Mouse (Mus musculus) stomach, postnatal 0 days (tissue): Measurements from ENCODE around the gene Sbds. TPM values are rescaled to one million over a fixed set of nuclear protein-coding genes. Genes with fewer than 3 reads are reported as not detected.

Experiments used
- ATAC-seq: fragments of 200-750 bp; cut with Nextera tagmentation; 2 replicates; pipeline ENCODE4 v1.8.0; 2017; ENCODE audit not compliant: low FRiP score, low TSS enrichment
- DNase-seq: peaks from one replicate; pipeline ENCODE4 v3.0.0-alpha.2; 2016; ENCODE audit warnings: low spot score
- H3K27ac ChIP-seq: fragments of 300-500 bp; sonication (generic); replicated peaks from 2 replicates; pipeline ENCODE4 v1.5.1; 2014; ENCODE audit warnings: mild to moderate bottlenecking, control low read depth
- H3K27me3 ChIP-seq: fragments of 300-500 bp; sonication (generic); 2 replicates; pipeline ENCODE4 v1.6.1; 2014; ENCODE audit warnings: low read length; ENCODE audit not compliant: control insufficient read depth, insufficient read depth
- H3K36me3 ChIP-seq: fragments of 300-500 bp; sonication (generic); 2 replicates; pipeline ENCODE4 v1.6.1; 2014; ENCODE audit warnings: low read length, mixed read lengths; ENCODE audit not compliant: control insufficient read depth, insufficient read depth
- H3K4me1 ChIP-seq: fragments of 300-500 bp; sonication (generic); replicated peaks from 2 replicates; pipeline ENCODE4 v1.6.1; 2014; ENCODE audit warnings: antibody characterized with exemption; ENCODE audit not compliant: control insufficient read depth, insufficient read depth
- H3K4me2 ChIP-seq: fragments of 300-500 bp; sonication (generic); replicated peaks from 2 replicates; pipeline ENCODE4 v1.6.1; 2014; ENCODE audit warnings: low read depth, mild to moderate bottlenecking, control low read depth, moderate library complexity
- H3K4me3 ChIP-seq: fragments of 300-500 bp; sonication (generic); 2 replicates; pipeline ENCODE4 v1.5.1; 2014; ENCODE audit warnings: low read depth, low read length, control low read depth
- H3K9ac ChIP-seq: fragments of 300-500 bp; sonication (generic); 2 replicates; pipeline ENCODE4 v1.6.1; 2014; ENCODE audit warnings: mild to moderate bottlenecking, low read length, control low read depth, mixed read lengths
- H3K9me3 ChIP-seq: fragments of 300-500 bp; sonication (generic); 2 replicates; pipeline ENCODE4 v1.6.1; 2016; ENCODE audit warnings: low read length; ENCODE audit not compliant: control insufficient read depth
- CTCF ChIP-seq: IDR thresholded peaks from 2 replicates; pipeline ENCODE4 v1.5.1; 2016; ENCODE audit warnings: antibody characterized with exemption, low read depth, mild to moderate bottlenecking, moderate library complexity
- EP300 ChIP-seq: optimal IDR thresholded peaks from 2 replicates; pipeline ENCODE3; 2016; ENCODE audit warnings: antibody characterized with exemption
- WGBS: fragments of 180-500 bp; shearing (Covaris S2); extraction: QIAGEN DNeasy Blood & Tissue Kit; methylation state at CpG from one replicate; pipeline ENCODE4 v1.1.7; 2014; 5-methylcytosine and 5-hydroxymethylcytosine counted together
- polyA plus RNA-seq: library from polyadenylated mRNA; unstranded; fragments of >200 nt; fragmentation: Nextera tagmentation; extraction: Ambion mirVana; gene quantifications from 2 replicates; pipeline ENCODE4 v1.2.1, GENCODE M21; 2015

Gene Sbds
- polyA plus RNA-seq, 1 experiment from 2014 or later = 76.2 TPM

GRCm38 (mm10) chr5:130266651-130267050 lies 11.3 kb upstream of the Sbds start:
- no peaks in the 10 kb centered on the region for H3K9me3 ChIP-seq
- H3K4me2 ChIP-seq = no peak overlapping the region
- H3K36me3 ChIP-seq = peaks cover 13% of the 10 kb centered on the region; the same call in 1 of the 2 replicates
- TF ChIP-seq EP300 (no peak), CTCF (peak; percentile 61)
- no peak overlapping the region for H3K27ac ChIP-seq
- WGBS = 81% methylated on average over 7 of the region's 7 CpGs
- no peak overlapping the region for H3K9ac ChIP-seq
- no peak for ATAC-seq
- H3K4me1 ChIP-seq = no peaks in the 10 kb centered on the region
- peak; percentile 44 for DNase-seq
- no peaks in the 10 kb centered on the region for H3K27me3 ChIP-seq
- no peak overlapping the region for H3K4me3 ChIP-seq

DNA sequence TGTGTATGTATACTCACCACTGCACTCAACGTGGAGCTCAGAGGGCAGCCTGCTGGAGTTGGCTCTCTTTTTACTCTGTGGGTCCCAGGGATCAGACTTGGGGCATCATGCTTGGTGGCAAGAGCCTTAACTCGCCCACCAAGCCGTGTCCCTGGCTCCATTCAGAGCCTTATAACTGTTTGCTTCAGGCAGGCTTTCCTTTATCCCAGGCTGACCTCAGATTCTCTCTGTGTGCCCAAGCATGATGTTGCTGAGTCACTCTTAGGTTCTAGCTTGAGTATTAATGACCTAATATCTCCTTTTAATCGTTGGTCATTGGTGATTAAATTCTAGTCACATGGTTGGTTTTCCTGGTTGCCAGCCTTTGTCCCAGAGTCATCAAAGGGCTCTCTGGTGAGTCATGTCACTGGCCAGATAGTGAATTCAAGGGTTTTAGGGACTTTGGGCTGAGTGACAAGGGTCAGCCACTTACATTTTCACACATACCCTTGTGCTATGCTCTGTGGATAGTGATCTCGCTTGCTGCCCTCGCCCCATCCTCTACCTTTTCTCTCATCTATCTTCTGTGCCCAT lies 9.2 kb upstream of the Sbds start:
- ATAC-seq (peak; percentile 84), DNase-seq (no peak)
- Histone ChIP-seq H3K4me1 (no peaks in the 10 kb centered on the region), H3K27ac (no peak overlapping the region), H3K4me3 (no peak overlapping the region), H3K27me3 (no peaks in the 10 kb centered on the region), H3K9me3 (no peaks in the 10 kb centered on the region), H3K9ac (no peak overlapping the region), H3K4me2 (no peak overlapping the region), H3K36me3 (peaks cover 15% of the 10 kb centered on the region; the same call in 1 of the 2 replicates)
- TF ChIP-seq EP300 = no peak
- no peak for TF ChIP-seq CTCF
- 87% methylated on average over 6 of the region's 6 CpGs for WGBS

DNA sequence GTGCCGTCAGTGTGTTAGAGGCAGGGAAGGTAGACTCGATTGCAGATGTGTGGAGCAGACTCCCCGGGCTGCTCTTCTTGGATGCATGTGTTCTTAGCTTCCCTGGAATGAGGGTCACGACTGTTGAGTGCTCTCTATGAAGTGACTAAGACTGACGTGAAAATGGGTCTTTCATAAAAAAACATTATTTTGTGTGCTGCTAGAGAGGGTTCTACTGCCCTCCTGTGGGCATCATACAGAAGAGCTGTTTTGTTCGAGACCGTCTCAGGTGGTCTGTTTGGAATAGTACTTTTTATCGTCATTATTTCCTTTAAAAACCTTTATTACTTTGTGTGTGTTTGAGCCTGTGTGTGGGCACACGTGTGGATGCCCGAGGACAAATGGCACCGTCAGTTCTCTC lies 8.1 kb upstream of the Sbds start:
- 66% methylated on average over 11 of the region's 11 CpGs for WGBS
- no peaks in the 10 kb centered on the region for H3K4me1 ChIP-seq
- H3K9ac ChIP-seq = no peak overlapping the region
- ATAC-seq (no peak), DNase-seq (no peak)
- no peak for TF ChIP-seq EP300
- TF ChIP-seq CTCF = peak; percentile 60
- H3K36me3 ChIP-seq = peaks cover 13% of the 10 kb centered on the region; the same call in 1 of the 2 replicates
- H3K27ac ChIP-seq = no peak overlapping the region
- H3K9me3 ChIP-seq = no peaks in the 10 kb centered on the region
- H3K4me2 ChIP-seq = no peak overlapping the region
- no peaks in the 10 kb centered on the region for H3K27me3 ChIP-seq
- H3K4me3 ChIP-seq = no peak overlapping the region

DNA sequence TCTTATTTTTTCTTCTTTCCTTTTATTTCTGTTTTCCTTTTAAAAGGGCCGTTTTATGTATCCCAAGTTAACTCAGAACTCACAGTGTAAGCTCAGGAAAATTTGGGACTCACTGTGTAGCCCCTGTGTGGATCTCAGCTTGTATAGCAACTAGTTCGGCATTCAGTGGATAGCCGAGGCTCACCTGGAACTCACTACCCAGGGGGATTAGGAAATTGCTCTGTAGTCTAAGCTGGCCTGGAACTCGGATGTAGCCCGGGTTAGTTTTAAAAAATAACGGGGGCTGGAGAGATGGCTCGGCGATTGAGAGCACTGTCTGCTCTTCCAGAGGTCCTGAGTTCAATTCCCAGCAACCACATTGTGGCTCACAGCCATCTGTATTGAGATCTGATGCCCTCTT lies 2.0 kb upstream of the Sbds start:
- Histone ChIP-seq H3K9me3 (no peaks in the 10 kb centered on the region), H3K27ac (0 out of 2 replicates have a peak overlapping the region, but pooled peaks have one; percentile 59), H3K4me3 (peak overlapping the region; percentile 49), H3K4me2 (peak overlapping the region; percentile 48), H3K36me3 (peaks cover 3% of the 10 kb centered on the region; the same call in 1 of the 2 replicates), H3K27me3 (no peaks in the 10 kb centered on the region), H3K4me1 (no peaks in the 10 kb centered on the region; the same call in 1 of the 2 replicates), H3K9ac (peak overlapping the region; percentile 71)
- 9% methylated on average over 8 of the region's 8 CpGs for WGBS
- ATAC-seq (no peak), DNase-seq (no peak)
- no peak for TF ChIP-seq CTCF

GRCm38 (mm10) chr5:130256678-130257271 lies 1.4 kb upstream of the Sbds start:
- no peaks in the 10 kb centered on the region for H3K27me3 ChIP-seq
- peak overlapping the region; percentile 68 for H3K4me2 ChIP-seq
- H3K4me1 ChIP-seq = no peaks in the 10 kb centered on the region; the same call in 1 of the 2 replicates
- under 1% methylated on average over 25 of the region's 25 CpGs for WGBS
- H3K9me3 ChIP-seq = no peaks in the 10 kb centered on the region
- H3K4me3 ChIP-seq = peak overlapping the region; percentile 49
- ATAC-seq (peak; percentile 93), DNase-seq (peak; percentile 95)
- peaks cover 3% of the 10 kb centered on the region; the same call in 1 of the 2 replicates for H3K36me3 ChIP-seq
- no peak for TF ChIP-seq CTCF
- no peak for TF ChIP-seq EP300
- peak overlapping the region; percentile 71 for H3K27ac ChIP-seq
- peak overlapping the region; percentile 71 for H3K9ac ChIP-seq
